Mouse (Mus musculus) MEL (cell line): ENCODE measurements around the gene Fam72a. TPM values are rescaled to one million over a fixed set of nuclear protein-coding genes. Genes with fewer than 3 reads are reported as not detected.

Experiments
- DNase-seq: peaks from one replicate; pipeline ENCODE4 v3.0.0; 2011; ENCODE audit warnings: low read depth, low spot score
- H3K27ac ChIP-seq: 2 replicates; pipeline ENCODE4 v1.5.1; 2012; ENCODE audit warnings: low read depth, mild to moderate bottlenecking, control low read depth, low read length, moderate library complexity; ENCODE audit not compliant: control insufficient read depth
- H3K27me3 ChIP-seq, 2 experiments: fragments of 150-350 bp in 1 of 2; sonication (generic) in 1 of 2; 2 replicates each; pipeline ENCODE4 v1.6.1; 2012; ENCODE audit warnings: low read length in 2 of 2, mild to moderate bottlenecking in 2 of 2, improper control_type of control experiment in 1 of 2, moderate library complexity in 1 of 2; ENCODE audit not compliant: insufficient read depth in 2 of 2, control insufficient read depth in 1 of 2
- H3K36me3 ChIP-seq, 2 experiments: 2 replicates each; pipeline ENCODE4 v1.6.1; 2012 to 2014; ENCODE audit warnings: low read length in 2 of 2, improper control_type of control experiment in 1 of 2, inconsistent platforms in 1 of 2, mild to moderate bottlenecking in 1 of 2; ENCODE audit not compliant: insufficient read depth in 2 of 2, control insufficient read depth in 1 of 2
- H3K4me1 ChIP-seq, 2 experiments: fragments of 150-350 bp in 1 of 2; sonication (generic) in 1 of 2; 2 replicates each; pipeline ENCODE4 v1.6.1; 2012; ENCODE audit warnings: low read length in 2 of 2, improper control_type of control experiment in 1 of 2, mild to moderate bottlenecking in 1 of 2; ENCODE audit not compliant: insufficient read depth in 2 of 2, control insufficient read depth in 1 of 2
- H3K4me3 ChIP-seq, 2 experiments: fragments of 150-350 bp in 1 of 2; sonication (generic) in 1 of 2; 2 replicates each; pipeline ENCODE4 v1.5.1; 2012; ENCODE audit warnings: low read depth in 2 of 2, low read length in 2 of 2, mild to moderate bottlenecking in 2 of 2, moderate library complexity in 2 of 2, control low read depth in 1 of 2, improper control_type of control experiment in 1 of 2; ENCODE audit not compliant: control insufficient read depth in 1 of 2, insufficient read depth in 1 of 2
- H3K79me2 ChIP-seq: 2 replicates; pipeline ENCODE4 v1.6.1; 2012; ENCODE audit warnings: mild to moderate bottlenecking, low read length, moderate library complexity; ENCODE audit not compliant: control insufficient read depth, poor library complexity, insufficient read depth
- H3K9ac ChIP-seq: 2 replicates; pipeline ENCODE4 v1.6.1; 2012; ENCODE audit warnings: low read depth, mild to moderate bottlenecking, control low read depth, low read length, moderate library complexity; ENCODE audit not compliant: control insufficient read depth, poor library complexity, severe bottlenecking
- H3K9me3 ChIP-seq: fragments of 150-350 bp; sonication (generic); replicated peaks from 2 replicates; pipeline ENCODE4 v1.6.1; 2012; ENCODE audit warnings: mild to moderate bottlenecking, low read length, improper control_type of control experiment, moderate library complexity; ENCODE audit not compliant: insufficient read depth
- BHLHE40 ChIP-seq: IDR thresholded peaks from 2 replicates; pipeline ENCODE4 v1.6.1; 2012; ENCODE audit warnings: low read depth, mild to moderate bottlenecking, inconsistent platforms, low read length, improper control_type of control experiment, borderline replicate concordance
- CHD1 ChIP-seq: IDR thresholded peaks from 2 replicates; pipeline ENCODE4 v1.6.1; 2012; ENCODE audit warnings: low read depth, mild to moderate bottlenecking, inconsistent platforms, low read length, improper control_type of control experiment
- CHD2 ChIP-seq: IDR thresholded peaks from 2 replicates; pipeline ENCODE4 v1.6.1; 2011; ENCODE audit warnings: low read length, improper control_type of control experiment
- CTCF ChIP-seq, 3 experiments: IDR thresholded peaks in 2 of 3; conservative IDR thresholded peaks in 1 of 3; 2 replicates each; pipeline ENCODE4 v1.5.1; 2011 to 2012; ENCODE audit warnings: low read length in 3 of 3, low read depth in 2 of 3, mild to moderate bottlenecking in 2 of 3, improper control_type of control experiment in 1 of 3, inconsistent platforms in 1 of 3, mixed read lengths in 1 of 3, moderate library complexity in 1 of 3; ENCODE audit not compliant: control insufficient read depth in 1 of 3, insufficient read depth in 1 of 3, poor library complexity in 1 of 3, severe bottlenecking in 1 of 3
- E2F4 ChIP-seq: IDR thresholded peaks from 2 replicates; pipeline ENCODE4 v1.6.1; 2011; ENCODE audit warnings: low read depth, low read length, improper control_type of control experiment, borderline replicate concordance
- ELF1 ChIP-seq: IDR thresholded peaks from 2 replicates; pipeline ENCODE4 v1.6.1; 2014; ENCODE audit warnings: low read depth, mild to moderate bottlenecking, inconsistent platforms, low read length, improper control_type of control experiment, moderate library complexity
- EP300 ChIP-seq, 2 experiments: IDR thresholded peaks; 2 replicates each; pipeline ENCODE4 v1.6.1; 2011; ENCODE audit warnings: improper control_type of control experiment in 2 of 2, low read length in 2 of 2, low read depth in 1 of 2, mild to moderate bottlenecking in 1 of 2
- ETS1 ChIP-seq: IDR thresholded peaks from 2 replicates; pipeline ENCODE4 v1.6.1; 2012; ENCODE audit warnings: low read depth, mild to moderate bottlenecking, inconsistent platforms, low read length, improper control_type of control experiment, moderate library complexity
- GABPA ChIP-seq: IDR thresholded peaks from 2 replicates; pipeline ENCODE4 v1.6.1; 2012; ENCODE audit warnings: low read depth, mild to moderate bottlenecking, inconsistent platforms, low read length, improper control_type of control experiment, moderate library complexity
- GATA1 ChIP-seq: IDR thresholded peaks from 2 replicates; pipeline ENCODE4 v1.6.1; 2011; ENCODE audit warnings: low read depth, low read length, improper control_type of control experiment
- HCFC1 ChIP-seq: IDR thresholded peaks from 2 replicates; pipeline ENCODE4 v1.6.1; 2012; ENCODE audit warnings: low read depth, mild to moderate bottlenecking, inconsistent platforms, low read length, improper control_type of control experiment, moderate library complexity
- JUND ChIP-seq: IDR thresholded peaks from 2 replicates; pipeline ENCODE4 v1.6.1; 2011; ENCODE audit warnings: low read depth, mild to moderate bottlenecking, improper control_type of control experiment, low read length
- MAFK ChIP-seq: IDR thresholded peaks from 2 replicates; pipeline ENCODE4 v1.6.1; 2011; ENCODE audit warnings: low read depth, mild to moderate bottlenecking, low read length, improper control_type of control experiment, borderline replicate concordance
- MAX ChIP-seq: IDR thresholded peaks from 2 replicates; pipeline ENCODE4 v1.6.1; 2011; ENCODE audit warnings: low read length, improper control_type of control experiment
- MXI1 ChIP-seq: IDR thresholded peaks from 2 replicates; pipeline ENCODE4 v1.6.1; 2011; ENCODE audit warnings: mild to moderate bottlenecking, low read depth, low read length, improper control_type of control experiment
- MYB ChIP-seq: IDR thresholded peaks from 2 replicates; pipeline ENCODE4 v1.6.1; 2011; ENCODE audit warnings: mild to moderate bottlenecking, low read depth, low read length, improper control_type of control experiment
- NELFE ChIP-seq: IDR thresholded peaks from 2 replicates; pipeline ENCODE4 v1.6.1; 2011; ENCODE audit warnings: low read depth, low read length, improper control_type of control experiment
- NRF1 ChIP-seq: IDR thresholded peaks from 2 replicates; pipeline ENCODE4 v1.6.1; 2014; ENCODE audit warnings: low read depth, mild to moderate bottlenecking, inconsistent platforms, low read length, improper control_type of control experiment, moderate library complexity; ENCODE audit not compliant: poor library complexity, insufficient read depth, severe bottlenecking
- POLR2A ChIP-seq, 2 experiments: IDR thresholded peaks; 2 replicates each; pipeline ENCODE4 v1.6.1; 2011 to 2012; ENCODE audit warnings: low read length in 2 of 2, mild to moderate bottlenecking in 2 of 2, control low read depth in 1 of 2, improper control_type of control experiment in 1 of 2, low read depth in 1 of 2, moderate library complexity in 1 of 2; ENCODE audit not compliant: control insufficient read depth in 1 of 2, insufficient read depth in 1 of 2, poor library complexity in 1 of 2
- POLR2AphosphoS2 ChIP-seq: IDR thresholded peaks from 2 replicates; pipeline ENCODE4 v1.6.1; 2011; ENCODE audit warnings: low read length, improper control_type of control experiment
- POLR2AphosphoS5 ChIP-seq: IDR thresholded peaks from 2 replicates; pipeline ENCODE4 v1.6.1; 2012; ENCODE audit warnings: low read depth, borderline replicate concordance, mild to moderate bottlenecking, inconsistent platforms, low read length, moderate library complexity, mixed read lengths
- RAD21 ChIP-seq: IDR thresholded peaks from 2 replicates; pipeline ENCODE4 v1.6.1; 2011; ENCODE audit warnings: mild to moderate bottlenecking, low read depth, low read length, improper control_type of control experiment
- RCOR1 ChIP-seq: IDR thresholded peaks from 2 replicates; pipeline ENCODE4 v1.6.1; 2012; ENCODE audit warnings: low read depth, mild to moderate bottlenecking, inconsistent platforms, low read length, improper control_type of control experiment
- SIN3A ChIP-seq: IDR thresholded peaks from 2 replicates; pipeline ENCODE4 v1.6.1; 2012; ENCODE audit warnings: low read length, improper control_type of control experiment, inconsistent platforms
- SMC3 ChIP-seq: IDR thresholded peaks from 2 replicates; pipeline ENCODE4 v1.6.1; 2011; ENCODE audit warnings: low read depth, low read length, improper control_type of control experiment
- TAL1 ChIP-seq: IDR thresholded peaks from 2 replicates; pipeline ENCODE4 v1.6.1; 2012; ENCODE audit warnings: mild to moderate bottlenecking, inconsistent platforms, low read length, moderate library complexity, mixed read lengths
- TBP ChIP-seq: IDR thresholded peaks from 2 replicates; pipeline ENCODE4 v1.8.0; 2011; ENCODE audit warnings: low read depth, low read length, improper control_type of control experiment
- TCF12 ChIP-seq: IDR thresholded peaks from 2 replicates; pipeline ENCODE4 v1.6.1; 2014; ENCODE audit warnings: low read depth, mild to moderate bottlenecking, inconsistent platforms, low read length, improper control_type of control experiment, moderate library complexity
- UBTF ChIP-seq: IDR thresholded peaks from 2 replicates; pipeline ENCODE4 v1.6.1; 2012; ENCODE audit warnings: low read depth, mild to moderate bottlenecking, inconsistent platforms, low read length, improper control_type of control experiment, moderate library complexity, borderline replicate concordance; ENCODE audit not compliant: insufficient read depth
- USF1 ChIP-seq: IDR thresholded peaks from 2 replicates; pipeline ENCODE4 v1.6.1; 2014; ENCODE audit warnings: low read depth, mild to moderate bottlenecking, inconsistent platforms, low read length, improper control_type of control experiment, moderate library complexity
- USF2 ChIP-seq, 2 experiments: IDR thresholded peaks; 2 replicates each; pipeline ENCODE4 v1.6.1; 2011 to 2012; ENCODE audit warnings: improper control_type of control experiment in 2 of 2, low read length in 2 of 2, borderline replicate concordance in 1 of 2, inconsistent platforms in 1 of 2, low read depth in 1 of 2, mild to moderate bottlenecking in 1 of 2; ENCODE audit not compliant: insufficient read depth in 1 of 2
- ZC3H11A ChIP-seq: IDR thresholded peaks from 2 replicates; pipeline ENCODE4 v1.6.1; 2012; ENCODE audit warnings: low read depth, mild to moderate bottlenecking, inconsistent platforms, low read length, improper control_type of control experiment
- ZKSCAN1 ChIP-seq: IDR thresholded peaks from 2 replicates; pipeline ENCODE4 v1.6.1; 2012; ENCODE audit warnings: low read depth, mild to moderate bottlenecking, inconsistent platforms, low read length, improper control_type of control experiment, moderate library complexity
- ZMIZ1 ChIP-seq: IDR thresholded peaks from 2 replicates; pipeline ENCODE4 v1.6.1; 2012; ENCODE audit warnings: low read depth, mild to moderate bottlenecking, inconsistent platforms, low read length, improper control_type of control experiment, moderate library complexity
- ZNF384 ChIP-seq: IDR thresholded peaks from 2 replicates; pipeline ENCODE4 v1.6.1; 2012; ENCODE audit warnings: low read depth, mild to moderate bottlenecking, inconsistent platforms, low read length, improper control_type of control experiment
- polyA plus RNA-seq, 2 experiments: library from polyadenylated mRNA; stranded (reverse) in 1 of 2; unstranded in 1 of 2; fragments of >175 nt in 1 of 2; fragments of >200 nt in 1 of 2; gene quantifications; 2 replicates each; pipeline versions ENCODE4 v1.2.1 to v1.2.4; 2012; ENCODE audit warnings: low replicate concordance in 2 of 2, low read depth in 1 of 2; ENCODE audit not compliant: insufficient read length in 2 of 2, insufficient read depth in 1 of 2, missing spikeins in 1 of 2
- total RNA-seq: library from RNA; depleted of rRNA; stranded (reverse); fragments of 300-350 nt; gene quantifications from 2 replicates; pipeline ENCODE4 v1.2.3, GENCODE M21; 2012

Fam72a gene
- total and polyA plus RNA-seq, 3 experiments: 8.2 to 8.8 TPM; not detected in 1

DNA sequence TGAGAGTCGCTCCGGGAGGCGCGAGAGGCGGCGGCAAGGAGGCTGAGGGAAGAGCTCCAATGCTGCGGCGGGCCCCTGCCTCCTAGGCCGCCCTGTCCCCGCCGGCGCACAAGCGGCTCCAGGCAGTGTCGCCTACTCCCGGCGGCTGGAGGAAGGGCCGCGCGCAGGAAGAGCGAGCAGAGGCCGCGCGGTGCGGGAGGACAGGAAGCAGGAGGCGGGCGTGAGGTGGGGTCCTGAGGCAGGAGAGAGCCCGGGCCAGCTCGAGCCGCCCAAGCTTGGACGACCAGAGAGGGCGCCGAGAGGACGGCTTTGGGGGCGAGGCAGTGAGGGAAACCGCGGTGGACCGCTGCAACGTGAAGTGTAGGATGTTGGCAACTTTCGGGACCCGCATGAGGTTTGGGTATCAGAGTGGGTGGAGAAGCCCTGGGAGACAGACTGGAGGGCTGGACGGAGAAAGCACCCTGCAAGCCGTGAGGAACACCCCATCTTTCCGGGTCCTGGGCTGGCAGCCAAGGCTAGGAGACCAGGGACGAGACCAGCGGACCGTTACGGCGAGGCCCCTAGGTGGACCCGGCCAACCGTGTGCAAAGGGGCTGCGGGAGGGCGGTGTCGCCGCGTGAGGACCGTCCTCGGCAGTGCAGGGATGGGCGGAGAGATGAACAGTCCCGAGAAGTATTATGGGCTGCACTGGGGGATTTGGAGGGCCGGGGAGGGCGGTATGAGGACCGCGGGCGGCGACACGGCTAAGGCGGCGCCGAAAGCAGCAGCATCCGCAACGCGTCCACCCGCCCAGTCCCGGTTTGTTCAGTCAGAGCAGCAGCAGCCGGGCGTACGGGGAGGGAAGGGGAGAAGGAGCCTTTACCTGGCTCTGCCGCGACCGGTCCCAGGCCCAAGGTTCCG lies 1.1 kb upstream of the Fam72a start:
- H3K9me3 ChIP-seq: no peaks in the 10 kb centered on the region
- DNase-seq: peak; percentile 92
- H3K4me1 ChIP-seq: peaks cover 0 to 17% of the 10 kb centered on the region in 2 experiments; a peak in 2 of 4 replicates
- H3K4me3 ChIP-seq: peak overlapping the region; percentile 54 to 89
- peaks cover 0 to 31% of the 10 kb centered on the region in 2 experiments; a peak in 2 of 4 replicates for H3K36me3 ChIP-seq
- peak overlapping the region; percentile 96 for H3K27ac ChIP-seq
- no peaks in the 10 kb centered on the region for H3K27me3 ChIP-seq
- H3K9ac ChIP-seq: peak overlapping the region; percentile 87
- H3K79me2 ChIP-seq: peaks cover 59% of the 10 kb centered on the region
- TF ChIP-seq USF2 (IDR thresholded peaks at IDR 0.05; ENCODE audit: borderline replicate concordance in 1 of 2, insufficient read depth in 1 of 2, low read depth in 1 of 2, low read length in 2 of 2) (no peak), GATA1 (no peak), TCF12 (peak; percentile 30), POLR2AphosphoS2 (no peak; the same call in 1 of the 2 replicates), MAX (0 out of 2 replicates have a peak, but pooled peaks have one; percentile 14), NELFE (peak; percentile 32; the same call in 1 of the 2 replicates), POLR2AphosphoS5 (0 out of 2 replicates have a peak, but pooled peaks have one; percentile 5), SMC3 (no peak), RAD21 (no peak), POLR2A (IDR thresholded peaks at IDR 0.05; ENCODE audit: control insufficient read depth in 1 of 2, insufficient read depth in 1 of 2, low read depth in 1 of 2, low read length in 2 of 2, poor library complexity in 1 of 2) (peak; percentile 67 to 73; a peak in 3 of 4 replicates), ELF1 (0 out of 2 replicates have a peak, but pooled peaks have one; percentile 5), EP300 (IDR thresholded peaks at IDR 0.05; ENCODE audit: low read depth in 1 of 2, low read length in 2 of 2) (no peak), MAFK (no peak), E2F4 (no peak), ZKSCAN1 (no peak), MYB (no peak), MXI1 (peak; percentile 84), ZC3H11A (no peak), ETS1 (no peak), HCFC1 (no peak), ZNF384 (no peak), CHD2 (no peak), SIN3A (no peak), USF1 (no peak), JUND (no peak), ZMIZ1 (no peak; the same call in 1 of the 2 replicates), UBTF (peak; percentile 83; the same call in 1 of the 2 replicates), CTCF (IDR thresholded peaks at IDR 0.05 in 2 of 3, conservative IDR thresholded peaks at IDR 0.05 in 1 of 3; ENCODE audit: control insufficient read depth in 1 of 3, insufficient read depth in 1 of 3, low read depth in 2 of 3, low read length in 3 of 3, poor library complexity in 1 of 3, severe bottlenecking in 1 of 3) (no peak), TBP (no peak), RCOR1 (no peak), NRF1 (no peak), GABPA (no peak), CHD1 (no peak), BHLHE40 (no peak), TAL1 (no peak)
